Mouse (Mus musculus) neural tube, embryonic 10.5 days (tissue): ENCODE data around the gene Dad1.

Source experiments
- DNase-seq: peaks from one replicate; pipeline ENCODE4 v3.0.0-alpha.2; 2017; ENCODE audit warnings: low spot score; ENCODE audit errors: extremely low spot score

The Dad1 gene

DNA sequence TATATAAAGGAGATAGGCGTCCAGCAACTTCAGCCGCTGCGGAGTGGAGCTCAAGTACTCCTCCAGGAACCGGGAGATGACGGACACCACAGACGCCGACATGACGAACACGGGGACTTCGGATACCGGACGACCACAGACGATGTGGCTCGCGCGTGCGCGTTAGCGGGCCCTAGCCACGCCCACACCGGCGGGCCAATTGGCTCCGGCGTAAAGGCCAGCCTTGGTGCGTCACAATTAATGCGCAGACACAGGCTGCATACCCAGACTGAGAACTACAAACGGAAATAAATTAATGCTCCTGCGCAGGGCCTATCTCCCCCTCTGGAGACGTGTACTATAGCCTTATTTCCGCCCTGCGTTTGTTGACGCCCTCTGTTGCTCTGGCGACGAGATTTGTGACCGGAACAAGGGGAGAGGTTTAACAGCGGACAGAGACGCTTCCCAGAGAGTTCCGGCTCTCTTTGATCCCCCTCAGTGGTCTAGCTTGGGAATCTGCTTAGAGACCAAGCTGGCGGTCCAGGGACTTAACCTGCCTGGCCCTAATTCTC, at the start of gene Dad1, which contains the start of gene Abhd4:
Gene Dad1 (minus strand): TSS at position 364 of the 551 bp plus-strand sequence.
Gene Abhd4 (plus strand): TSS at position 448 of the 551 bp plus-strand sequence.
- DNase-seq = peak; percentile 96

DNA sequence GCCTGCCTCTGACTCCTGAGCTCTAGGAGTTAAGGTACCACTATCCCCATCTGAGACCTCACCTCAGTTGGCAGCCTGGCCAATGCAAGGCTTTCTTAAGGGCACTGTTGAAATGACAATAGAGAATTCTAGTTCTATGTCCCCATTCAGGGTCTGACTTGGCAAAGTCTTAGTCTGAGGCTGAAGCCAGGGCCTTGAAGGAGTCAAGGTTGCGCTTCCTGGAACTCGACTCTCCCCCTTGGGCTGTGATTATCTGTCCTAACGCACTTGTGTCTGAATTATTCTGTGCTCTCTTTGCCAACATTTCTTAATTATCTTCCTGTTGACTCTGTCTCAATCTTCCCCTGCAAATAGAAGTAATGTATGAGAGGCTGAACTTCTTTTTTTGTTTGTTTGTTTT, 46.8 kb upstream of the Dad1 start:
- DNase-seq = no peak

DNA sequence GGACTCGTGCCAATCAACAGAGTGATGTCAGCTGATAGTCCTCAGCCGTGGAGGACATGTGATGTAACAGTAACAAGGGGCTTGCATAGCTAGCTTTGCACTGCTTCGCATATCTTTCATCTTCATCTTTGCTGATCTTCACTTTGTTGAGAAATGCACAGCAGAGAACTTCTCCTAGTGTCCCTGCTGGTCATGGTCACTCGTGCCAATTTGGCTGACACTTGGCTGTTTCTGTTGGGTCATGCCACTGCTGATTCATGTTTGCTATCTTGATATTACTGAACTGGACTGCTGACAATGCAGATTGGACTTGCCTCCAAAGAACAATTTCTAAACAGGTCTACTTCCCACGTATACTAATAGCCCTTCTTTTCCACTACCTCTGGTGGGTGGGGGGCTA, 46.2 kb upstream of the Dad1 start:
- DNase-seq = no peak

DNA sequence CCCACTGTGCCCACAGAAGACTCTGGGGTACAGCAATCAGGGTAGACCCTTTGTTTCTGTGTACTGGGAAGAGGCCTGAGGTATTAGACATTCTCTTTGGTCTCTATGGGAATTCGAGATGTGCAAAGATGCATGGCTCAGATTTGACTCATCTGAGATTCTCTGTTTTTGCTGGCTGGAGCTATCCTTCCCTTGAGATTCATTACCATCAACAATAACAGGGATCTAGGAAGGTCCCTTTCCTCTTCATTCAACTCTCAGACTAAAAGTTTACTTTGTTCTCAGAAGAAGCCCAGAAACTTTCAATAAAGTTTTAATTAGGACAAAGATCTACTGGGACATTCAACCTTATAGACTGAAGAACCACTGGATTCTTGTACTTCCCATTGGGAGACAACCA, 30.9 kb upstream of the Dad1 start, which contains the start of gene Olfr49:
Gene Olfr49 (minus strand): TSS at position 101 of the 400 bp plus-strand sequence.
- no peak for DNase-seq

DNA sequence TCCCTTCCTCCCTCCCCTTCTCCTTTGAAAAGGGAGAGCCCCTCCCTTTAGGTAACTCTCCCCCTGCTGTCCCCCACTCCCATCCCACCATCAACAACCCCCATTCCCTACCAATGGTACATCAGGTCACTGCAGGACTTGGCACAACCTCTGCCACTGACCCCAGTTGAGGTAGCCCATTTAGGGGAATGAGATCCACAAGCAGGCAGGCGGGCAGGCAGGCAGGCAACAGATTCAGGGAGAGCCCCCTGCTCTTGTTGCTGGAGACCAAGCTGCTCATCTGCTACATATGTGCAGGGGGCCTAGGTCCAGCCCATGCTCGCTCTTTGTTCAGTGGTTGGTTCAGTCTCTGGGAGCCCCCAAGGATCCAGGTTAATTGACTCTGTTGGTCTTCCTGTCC, 22.5 kb upstream of the Dad1 start:
- DNase-seq = no peak

DNA sequence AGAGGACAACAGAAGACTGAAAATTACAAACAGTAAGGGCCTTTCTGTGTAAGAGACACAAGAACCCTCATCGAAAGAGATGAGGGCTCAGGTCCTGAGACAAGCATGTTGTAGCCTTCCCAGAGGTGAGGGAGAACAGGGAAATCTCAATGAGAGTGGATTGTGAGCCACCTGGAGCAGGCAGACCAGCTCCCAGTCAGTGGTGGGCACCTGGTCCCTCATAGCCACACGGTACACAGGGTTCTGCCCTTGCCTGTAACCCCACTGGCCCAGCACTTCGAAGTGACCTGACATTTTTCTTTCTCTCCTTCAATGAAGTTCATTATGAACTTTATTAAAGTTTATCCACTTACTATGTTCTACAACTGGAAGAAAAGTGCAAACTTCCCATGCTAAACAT, 18.8 kb upstream of the Dad1 start:
- DNase-seq = no peak

DNA sequence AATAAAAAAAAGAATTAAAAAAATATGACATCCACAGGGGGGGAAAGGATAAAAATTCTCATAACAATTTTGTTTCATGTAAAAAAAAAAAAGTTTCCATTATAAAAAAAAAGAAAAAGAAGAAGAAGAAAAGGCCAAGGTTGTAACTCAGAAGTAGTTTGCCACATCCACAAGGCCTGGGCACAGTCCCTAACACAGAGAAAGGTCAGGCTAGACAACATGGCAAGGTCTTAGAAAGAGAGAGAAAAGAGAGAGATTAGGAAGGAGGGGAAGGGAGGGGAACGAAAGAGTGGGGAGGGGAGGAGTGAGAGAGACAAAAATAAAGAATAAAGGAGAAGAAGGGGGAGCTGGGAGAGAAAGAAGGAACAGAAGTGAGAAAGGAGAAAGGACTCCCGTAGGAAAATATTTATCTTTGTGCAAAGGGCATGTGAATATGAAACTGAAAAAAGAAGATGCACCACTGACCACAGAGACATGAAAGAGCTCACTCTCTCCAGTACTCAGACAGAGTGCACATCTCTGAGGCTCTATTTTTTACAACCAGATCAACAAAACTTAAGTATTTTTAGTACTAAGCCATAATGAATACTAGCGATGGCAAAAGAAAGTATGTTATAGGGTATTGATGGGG, 18.2 kb upstream of the Dad1 start:
- DNase-seq = no peak

DNA sequence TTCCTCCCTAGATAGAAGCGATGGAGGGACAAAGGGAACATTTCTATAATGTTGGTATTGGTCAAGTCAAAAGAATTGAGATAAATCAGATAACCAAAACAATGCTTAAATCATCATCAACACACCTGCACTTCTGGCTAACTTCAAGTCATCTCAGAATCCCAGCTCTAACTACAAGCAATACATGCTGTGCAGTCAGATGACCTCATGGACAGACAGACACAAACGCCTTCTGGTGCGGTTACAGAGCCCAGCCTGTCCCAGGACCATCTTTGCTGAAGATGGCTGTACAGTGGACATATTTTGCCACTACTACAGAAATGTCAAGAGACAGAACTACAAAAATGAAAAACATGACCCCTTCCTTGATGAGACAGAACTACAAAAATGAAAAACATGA, 16.5 kb upstream of the Dad1 start:
- no peak for DNase-seq

DNA sequence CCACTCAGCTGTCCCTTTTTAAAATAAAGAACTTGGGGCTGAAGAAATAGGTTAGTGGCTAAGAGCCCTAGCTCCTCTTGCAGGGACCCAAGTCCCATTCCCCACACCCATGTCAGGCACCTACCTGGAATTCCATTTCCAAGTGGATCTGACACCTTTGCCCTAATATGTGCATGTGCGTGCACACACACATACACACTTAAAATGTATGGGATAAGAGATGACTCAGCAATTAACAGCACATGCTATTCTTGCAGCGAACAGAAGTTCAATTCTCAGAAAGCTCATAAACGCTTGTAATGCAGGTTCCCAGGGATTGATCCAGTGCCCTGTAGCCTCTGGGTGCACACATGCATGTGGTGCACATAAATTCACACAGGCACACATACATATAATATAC, 15.7 kb upstream of the Dad1 start:
- no peak for DNase-seq

DNA sequence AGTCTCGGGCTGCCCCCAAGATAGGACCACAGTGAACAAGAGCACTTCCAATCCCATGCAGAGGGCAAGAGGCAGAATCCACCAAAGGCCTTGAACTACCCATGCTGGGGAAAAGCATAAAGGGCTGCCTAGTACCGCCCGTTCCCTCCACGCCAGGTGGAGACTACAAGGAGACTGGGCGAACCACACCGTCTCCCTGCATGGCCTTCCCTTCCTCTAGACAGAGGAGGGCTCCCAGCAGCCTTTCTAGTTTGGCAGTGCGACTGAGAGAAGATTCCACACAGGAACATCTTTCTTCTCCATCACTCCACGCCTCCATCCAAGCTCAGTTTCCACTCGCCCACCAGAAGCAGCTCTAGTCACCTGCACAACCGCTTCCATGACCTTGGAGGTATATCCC, 14.1 kb upstream of the Dad1 start:
- DNase-seq = no peak

DNA sequence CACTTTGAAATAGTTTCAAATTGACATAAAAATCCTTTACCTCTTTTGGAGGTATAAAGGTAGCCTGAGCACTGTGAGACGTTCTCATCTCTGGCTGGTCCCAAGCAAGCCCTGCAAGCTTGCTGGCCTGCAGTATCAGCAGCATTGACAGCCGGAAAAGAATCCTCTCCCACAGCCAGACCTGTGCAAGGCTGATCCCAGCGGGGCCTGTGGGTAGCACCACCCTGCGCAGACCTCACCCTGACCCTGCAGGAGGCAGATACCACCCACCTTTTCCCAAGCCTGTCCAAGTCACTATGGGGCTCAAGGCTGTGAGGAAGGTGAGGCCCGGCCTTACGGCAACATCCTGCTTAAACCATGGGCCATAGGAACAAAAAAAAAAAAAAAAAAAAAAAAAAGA, 12.0 kb upstream of the Dad1 start:
- no peak for DNase-seq

DNA sequence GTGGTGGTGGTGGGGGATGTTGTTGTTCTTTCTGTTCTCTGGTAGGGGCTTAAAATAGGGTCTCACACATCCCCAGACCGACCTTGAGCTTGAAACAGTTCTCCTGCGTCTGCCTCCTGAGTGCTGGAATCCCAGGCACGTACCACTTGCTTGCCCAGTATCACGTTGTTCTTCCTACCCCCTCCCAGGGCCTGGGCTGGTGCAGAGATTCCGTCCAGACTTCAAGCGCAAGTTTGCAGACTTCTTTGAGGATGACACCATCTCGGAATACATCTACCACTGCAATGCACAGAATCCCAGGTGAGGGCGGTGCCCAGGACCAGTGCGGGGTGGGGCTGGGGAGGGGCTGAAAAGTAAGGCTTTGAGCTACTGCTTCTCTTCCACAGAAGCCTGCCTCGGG, 11.2 kb upstream of the Dad1 start:
- DNase-seq = no peak

DNA sequence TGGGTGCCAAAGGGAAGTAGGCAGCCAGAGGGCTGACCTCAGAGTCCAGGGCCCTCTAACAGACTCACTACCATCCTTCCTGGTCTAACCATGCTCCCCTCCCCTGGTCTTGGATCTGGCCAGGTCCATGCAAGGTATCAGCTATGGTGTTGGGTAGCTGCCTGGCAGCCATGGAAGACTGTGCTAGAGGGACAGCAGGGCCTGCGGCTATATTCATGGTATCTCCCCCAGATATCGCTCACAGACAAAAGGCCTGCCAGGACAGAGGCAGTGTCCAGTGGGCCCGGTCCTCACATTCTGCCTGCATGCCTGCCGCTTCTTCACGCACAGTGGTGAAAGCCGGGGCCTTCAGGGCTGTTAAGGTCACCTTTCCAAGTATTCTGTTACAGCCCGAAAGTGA, 10.3 kb upstream of the Dad1 start:
- DNase-seq = no peak

DNA sequence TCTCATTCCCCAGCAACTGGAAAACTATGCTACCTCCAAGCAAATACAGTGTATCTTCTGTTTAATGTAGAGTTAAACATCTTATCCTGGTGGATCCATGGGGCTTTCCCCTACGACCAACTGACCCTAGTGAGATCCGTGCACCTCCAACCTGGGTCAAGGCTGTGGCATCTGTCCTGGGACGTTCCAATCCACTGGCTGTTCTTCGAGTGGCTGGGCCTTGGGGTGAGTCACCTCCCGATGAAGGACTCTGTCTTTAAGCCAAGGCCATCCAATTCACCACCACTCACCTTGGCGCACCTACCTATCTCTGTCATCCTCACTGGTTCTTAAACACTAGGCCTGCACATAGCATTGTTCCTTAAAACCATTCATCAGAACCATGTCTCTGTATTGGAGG, 9.2 kb upstream of the Dad1 start:
- DNase-seq = no peak

DNA sequence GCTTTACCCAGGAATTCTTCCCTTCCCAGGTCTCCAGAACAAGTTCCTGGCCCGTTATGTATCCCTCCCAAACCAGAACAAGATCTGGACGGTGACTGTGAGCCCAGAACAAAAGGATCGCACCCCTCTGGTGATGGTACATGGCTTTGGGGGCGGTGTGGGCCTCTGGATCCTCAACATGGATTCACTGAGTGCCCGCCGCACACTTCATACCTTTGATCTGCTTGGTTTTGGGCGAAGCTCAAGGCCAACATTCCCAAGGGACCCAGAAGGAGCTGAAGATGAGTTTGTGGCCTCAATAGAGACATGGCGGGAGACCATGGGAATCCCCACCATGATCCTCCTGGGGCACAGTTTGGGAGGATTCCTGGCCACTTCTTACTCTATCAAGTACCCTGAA, 8.7 kb upstream of the Dad1 start:
- no peak for DNase-seq

DNA sequence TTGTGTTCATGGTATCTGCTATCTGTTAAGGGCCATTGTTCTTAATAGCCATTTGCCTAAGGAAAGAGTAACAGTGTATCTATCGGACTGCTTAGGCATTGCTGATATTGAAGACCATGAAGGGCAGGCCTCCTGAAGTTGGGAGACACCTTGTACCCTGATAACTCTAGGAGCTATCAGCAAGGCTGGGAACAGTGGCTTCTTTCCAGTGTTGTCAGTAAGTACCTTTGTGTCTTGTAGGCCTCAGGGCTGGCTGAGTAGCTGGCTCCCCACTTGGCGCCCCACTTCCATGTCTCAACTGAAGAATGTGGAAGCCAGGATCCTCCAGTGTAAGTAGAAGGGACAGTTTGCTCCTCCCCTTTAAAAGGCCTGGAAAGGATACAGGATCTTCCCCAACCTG, 7.5 kb upstream of the Dad1 start:
- no peak for DNase-seq

DNA sequence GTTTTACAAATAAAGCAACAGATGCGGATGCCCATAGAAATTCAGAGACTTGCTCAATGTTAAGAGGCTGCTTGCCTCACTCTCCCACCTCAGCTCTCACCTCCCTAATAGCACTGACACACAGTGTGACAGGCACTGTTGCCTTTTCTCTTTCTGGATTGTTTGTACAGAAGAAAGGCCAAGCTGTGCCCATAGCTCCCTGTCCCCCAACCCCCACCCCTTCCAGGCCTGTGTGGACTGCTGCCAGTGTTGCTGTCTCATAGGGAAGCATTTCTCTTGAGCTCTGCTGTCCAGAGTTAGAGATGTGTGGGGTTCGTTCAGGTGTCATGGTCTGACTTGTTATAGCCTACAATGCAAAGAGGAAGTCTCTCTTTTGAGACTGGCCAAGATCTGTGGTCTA, 6.3 kb upstream of the Dad1 start:
- DNase-seq = no peak

DNA sequence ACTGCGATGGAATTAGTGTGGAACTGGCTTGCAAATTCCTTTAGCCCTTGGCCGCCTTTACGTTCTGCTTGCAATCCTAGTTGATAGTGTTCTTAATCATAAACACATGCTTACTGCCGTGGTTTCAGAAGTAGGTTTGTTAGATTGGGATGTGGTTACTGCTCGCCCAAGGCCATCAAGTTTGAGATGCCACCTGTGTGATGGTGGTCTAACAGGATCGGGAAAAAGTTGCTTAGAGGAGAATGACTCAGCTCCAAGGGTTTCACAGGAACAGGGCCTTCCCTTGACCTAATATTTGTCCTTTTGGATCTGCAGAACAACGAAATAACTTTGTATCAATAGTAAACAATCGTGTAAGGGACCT, 5.8 kb upstream of the Dad1 start:
- DNase-seq = no peak

DNA sequence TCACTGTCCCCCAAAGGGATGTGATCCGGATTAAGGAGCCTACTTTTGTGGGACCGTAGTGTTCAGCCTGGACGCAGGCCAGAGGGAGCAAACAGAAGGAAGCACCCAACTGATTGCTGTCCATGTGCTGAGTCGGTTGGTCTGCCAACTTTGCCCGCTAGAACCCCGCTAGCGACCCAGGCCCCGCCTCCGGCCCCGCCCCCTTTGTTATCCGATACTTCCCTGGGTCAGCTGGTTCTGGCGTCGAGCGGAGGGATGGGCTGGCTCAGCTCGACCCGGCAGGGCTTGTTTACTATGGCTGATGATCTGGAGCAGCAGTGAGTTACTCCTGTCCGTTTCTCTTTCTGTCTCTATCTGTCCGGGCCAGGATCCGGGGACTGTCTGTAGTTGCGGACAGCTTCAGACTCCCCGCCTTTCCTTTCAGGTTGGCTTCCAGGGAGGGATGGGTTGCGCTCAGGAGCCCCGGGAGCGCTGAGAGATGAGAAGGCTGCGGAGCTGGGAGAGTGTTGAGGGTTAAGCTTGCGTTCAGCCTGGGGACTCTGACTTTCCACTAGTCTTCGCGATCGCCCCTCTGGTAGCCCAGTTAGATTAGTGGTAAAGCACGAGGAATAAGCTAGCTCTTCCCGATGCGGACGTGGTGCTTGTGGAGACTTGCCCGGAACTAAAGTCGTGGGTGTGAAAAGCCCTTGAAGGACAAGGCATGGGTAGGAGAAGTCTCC, 5.3 kb upstream of the Dad1 start:
- DNase-seq = peak; percentile 95

DNA sequence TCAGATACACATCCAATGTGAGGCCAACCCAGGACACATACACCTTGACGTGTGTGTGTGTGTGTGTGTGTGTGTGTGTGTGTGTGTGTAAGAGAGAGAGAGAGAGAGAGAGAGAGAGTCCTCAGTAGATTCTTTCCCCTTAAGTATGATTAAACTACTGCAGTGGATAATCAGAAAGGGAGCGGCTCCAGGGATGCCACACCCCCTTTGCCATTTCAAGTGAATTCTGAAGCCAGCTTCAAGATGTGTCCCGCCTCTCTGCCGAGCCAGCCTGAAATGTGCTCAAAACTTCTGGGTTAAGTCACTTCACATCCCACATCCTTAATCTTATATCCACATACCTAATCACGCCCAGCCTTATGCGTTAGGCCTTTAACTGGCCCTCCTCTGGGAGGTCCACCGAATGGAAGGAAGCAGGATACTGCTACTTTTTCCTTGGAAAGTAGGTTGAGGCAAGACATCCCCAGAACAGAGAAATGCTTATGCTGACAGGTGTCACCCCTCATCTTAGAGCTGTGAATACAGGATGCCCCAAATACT, 4.3 kb upstream of the Dad1 start:
- DNase-seq = no peak

DNA sequence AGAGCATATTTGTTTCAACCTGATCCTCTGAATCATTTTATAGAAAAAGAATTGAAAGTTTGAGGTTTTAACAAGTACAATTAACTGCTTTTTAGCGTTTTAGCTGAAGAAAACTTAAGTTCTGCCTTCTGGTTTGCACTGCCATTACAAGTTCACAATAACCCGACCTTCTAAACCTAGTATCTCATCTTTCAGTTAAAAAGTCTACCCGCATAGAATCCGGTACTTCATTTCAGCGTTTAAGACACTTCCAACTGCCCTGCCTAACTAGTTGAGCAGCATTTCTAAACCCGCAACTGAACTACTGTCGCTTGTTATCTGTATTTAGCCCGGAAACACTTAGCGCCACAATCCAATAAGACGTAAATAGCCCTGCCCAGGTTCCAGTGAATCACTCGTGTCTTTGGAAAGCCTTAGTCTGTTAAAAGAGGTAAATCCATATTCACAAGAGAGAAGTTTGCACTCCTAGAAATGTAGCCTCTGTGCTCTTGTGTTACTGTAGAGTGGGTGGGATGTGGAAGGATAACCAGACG, 832 bp upstream of the Dad1 start:
- no peak for DNase-seq

DNA sequence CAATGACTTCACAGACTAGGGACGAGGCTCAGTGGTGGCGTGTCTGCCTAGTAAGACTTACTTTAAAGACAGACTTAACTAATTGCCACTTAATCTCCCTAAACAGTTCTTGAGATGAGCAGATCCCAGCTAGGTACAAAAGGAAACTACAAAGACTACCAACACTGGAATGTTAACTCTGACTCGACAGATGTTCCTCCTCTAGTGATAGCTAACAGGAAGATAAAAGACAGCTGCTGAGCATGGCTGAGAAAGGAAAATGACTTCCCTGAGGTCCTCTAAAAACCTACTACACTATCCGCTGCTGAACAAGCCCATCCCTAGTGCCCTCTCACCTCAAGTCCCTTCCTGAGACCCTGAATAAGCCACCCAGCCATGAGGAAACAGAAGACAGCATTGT, 3.8 kb downstream of the Dad1 start:
- DNase-seq = no peak

DNA sequence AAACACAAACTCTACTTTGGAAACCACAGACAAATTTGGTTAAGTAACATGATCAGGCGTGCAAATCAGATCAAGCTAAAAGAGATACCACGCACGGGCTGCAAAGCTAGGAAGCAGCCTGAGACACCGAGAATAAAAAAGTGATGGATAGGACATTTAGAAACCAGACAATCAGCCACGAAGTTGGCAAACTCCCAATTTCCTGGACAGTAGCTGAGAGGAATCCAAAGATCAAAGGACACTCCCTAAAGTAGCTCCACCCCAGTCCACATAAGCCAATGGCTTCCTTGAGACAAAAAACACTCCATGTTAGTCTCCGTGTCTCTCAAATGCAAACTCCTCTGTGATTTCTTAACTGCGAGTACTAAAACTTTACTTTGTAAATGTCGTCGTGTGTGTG, 4.6 kb downstream of the Dad1 start:
- no peak for DNase-seq
